ENCODE assay signal across 8 mouse cellular contexts in genomic region chr7:143052626-143053007, GRCm38 (mm10). TPM values are rescaled to one million over a fixed set of nuclear protein-coding genes. Genes with fewer than 3 reads are reported as not detected.
DNase-seq lines count a peak whose midpoint lies in the region; ATAC-seq lines count a peak whose summit lies in the region.

Gene Cd81 (plus strand): TSS chr7:143052739.

- ATAC-seq in intestine, embryonic 14.5 days (replicated peaks; ENCODE audit: low FRiP score, low TSS enrichment, low read depth): peak; percentile 82

- intact Hi-C loops in gastrocnemius, postnatal 36 days (cut with DNase I): loop anchor here (2.0 kb wide), 1 partner anchor 16 kb away; the partner anchor contains the start of gene Tssc4
- intact Hi-C loops in left cerebral cortex, postnatal 10 days (cut with DNase I): loop anchor here (2.0 kb wide), 1 partner anchor 44 kb away; no protein-coding TSS in a partner anchor

- 0 out of 2 replicates have a peak, but pooled peaks cover 3% of the 10 kb centered on the region for H3K36me3 ChIP-seq in intestine, embryonic 14.5 days (ENCODE audit: control insufficient read depth, insufficient read depth, low read length)
- peaks cover 37% of the 10 kb centered on the region for H3K36me3 ChIP-seq in megakaryocyte, embryonic 14.5 days (replicated peaks; ENCODE audit: low read length)

- peak within 1 kb of the TSS; percentile 85 for H3K4me2 ChIP-seq in intestine, embryonic 14.5 days (ENCODE audit: low read length)

- H3K9me3 ChIP-seq in intestine, embryonic 14.5 days (ENCODE audit: control insufficient read depth, low read length): no peaks in the 10 kb centered on the region
- no peaks in the 10 kb centered on the region for H3K9me3 ChIP-seq in megakaryocyte, embryonic 14.5 days

- H3K4me3 ChIP-seq in intestine, embryonic 14.5 days (ENCODE audit: low read depth, low read length): peak within 1 kb of the TSS; percentile 98
- peak within 1 kb of the TSS; percentile 99 for H3K4me3 ChIP-seq in megakaryocyte, embryonic 14.5 days (replicated peaks)

- H3K27ac ChIP-seq in intestine, embryonic 14.5 days (ENCODE audit: low read depth): peak within 1 kb of the TSS; percentile 87

- WGBS in intestine, embryonic 14.5 days: under 1% methylated on average over 36 of the region's 37 CpGs

- H3K4me1 ChIP-seq in intestine, embryonic 14.5 days (replicated peaks; ENCODE audit: control insufficient read depth, insufficient read depth, low read length): peaks cover 38% of the 10 kb centered on the region
- peaks cover 77% of the 10 kb centered on the region for H3K4me1 ChIP-seq in megakaryocyte, embryonic 14.5 days

- H3K9ac ChIP-seq in intestine, embryonic 14.5 days (ENCODE audit: low read length): peak within 1 kb of the TSS; percentile 92

- H3K27me3 ChIP-seq in intestine, embryonic 14.5 days (replicated peaks; ENCODE audit: control insufficient read depth, insufficient read depth, low read length): no peaks in the 10 kb centered on the region
- no peaks in the 10 kb centered on the region for H3K27me3 ChIP-seq in megakaryocyte, embryonic 14.5 days (replicated peaks)

- peak; percentile 93 for DNase-seq in adrenal gland, adult 2 months
- peak; percentile 70 for DNase-seq in embryo, embryonic 11.5 days (ENCODE audit: low read depth, low spot score)
- DNase-seq in gastrocnemius, postnatal 36 days: peak; percentile 86 to 90
- DNase-seq in intestine, embryonic 14.5 days (ENCODE audit: low spot score): peak; percentile 97
- DNase-seq in left cerebral cortex, postnatal 10 days (ENCODE audit: extremely low spot score in 1 of 2, low spot score in 2 of 2): peak; percentile 69 to 91
- DNase-seq in right cerebral cortex, postnatal 14 days: peak; percentile 86
- DNase-seq in urinary bladder, postnatal 25 days (ENCODE audit: low spot score): peak; percentile 90

RNA-seq across cellular contexts. Expression of gene Cd81, which starts in this region (rescaled TPM):
- 100 to 1,000 TPM; 693 to 716 TPM for total RNA-seq in adrenal gland, adult 2 months (2021)
- 3,024 and 3,201 TPM in 2 replicates for polyA plus RNA-seq in adrenal gland, adult 2 months (2012; rRNA removed)
- 100 to 1,000 TPM; 106 to 118 TPM for total RNA-seq in gastrocnemius, postnatal 36 days (2021)
- 457 and 534 TPM in 2 replicates for polyA plus RNA-seq in intestine, embryonic 14.5 days (2014; fragmentation: Nextera tagmentation; extraction: Ambion mirVana)
- total RNA-seq in left cerebral cortex, postnatal 10 days (2021): 100 to 1,000 TPM; 344 to 359 TPM
- 774 and 1,679 TPM in 2 replicates for polyA plus RNA-seq in megakaryocyte, embryonic 14.5 days (2012; ENCODE audit: insufficient read depth, low replicate concordance)

Comparison
In these comparisons a context has a peak if more than half of its experiments do, and no peak if none do; other contexts are left out.
1. Peak in every context shown above with its lines: DNase-seq, ATAC-seq, H3K4me3 ChIP-seq and H3K27ac ChIP-seq.